Mouse (Mus musculus) urinary bladder, postnatal 14 days (tissue): Measurements from ENCODE around the gene Ank3.
"Not testable (repeated sequence)": the region's sequence is repeated elsewhere in the genome, so short reads cannot be mapped to it uniquely, and the experiment has no call there.

ENCODE experiments used
- DNase-seq: peaks from one replicate; pipeline ENCODE4 v3.0.0; 2021; ENCODE audit warnings: low spot score

The Ank3 gene

DNA sequence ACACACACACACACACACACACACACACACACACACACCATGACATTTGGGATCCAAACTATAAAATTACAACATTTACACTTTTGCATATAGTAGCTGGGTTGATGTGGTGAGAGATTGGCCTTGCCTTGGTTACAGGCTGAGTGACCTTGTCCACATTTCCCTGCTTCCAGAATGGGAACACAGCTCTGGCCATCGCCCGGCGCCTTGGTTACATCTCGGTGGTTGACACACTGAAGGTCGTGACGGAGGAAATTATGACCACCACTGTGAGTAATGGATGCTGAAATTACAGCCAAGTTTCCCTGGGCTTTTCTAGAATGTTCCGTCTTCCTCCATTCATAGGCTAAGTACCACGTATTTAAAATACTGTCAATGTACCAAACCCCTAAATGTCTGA lies 500.2 kb downstream of the Ank3 start:
- DNase-seq, result no peak

DNA sequence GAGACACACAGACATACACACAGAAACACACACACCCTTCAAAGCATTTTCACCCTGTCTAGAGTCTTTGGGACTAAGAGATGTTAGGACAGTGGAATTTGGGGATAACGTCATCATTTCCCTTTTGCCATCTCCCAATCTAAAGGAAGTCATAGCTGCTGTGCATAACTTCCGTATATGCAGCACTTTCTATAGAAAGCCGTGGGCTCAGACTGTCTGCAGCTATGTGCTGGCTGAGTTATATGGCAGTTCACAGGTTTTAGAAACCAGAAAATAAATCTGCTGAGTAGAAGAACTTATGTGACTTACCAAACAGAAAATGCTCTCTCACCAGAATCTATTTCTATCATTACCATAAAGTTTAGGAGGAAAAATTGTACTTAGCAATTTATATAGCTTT lies 501.2 kb downstream of the Ank3 start:
- no peak for DNase-seq

DNA sequence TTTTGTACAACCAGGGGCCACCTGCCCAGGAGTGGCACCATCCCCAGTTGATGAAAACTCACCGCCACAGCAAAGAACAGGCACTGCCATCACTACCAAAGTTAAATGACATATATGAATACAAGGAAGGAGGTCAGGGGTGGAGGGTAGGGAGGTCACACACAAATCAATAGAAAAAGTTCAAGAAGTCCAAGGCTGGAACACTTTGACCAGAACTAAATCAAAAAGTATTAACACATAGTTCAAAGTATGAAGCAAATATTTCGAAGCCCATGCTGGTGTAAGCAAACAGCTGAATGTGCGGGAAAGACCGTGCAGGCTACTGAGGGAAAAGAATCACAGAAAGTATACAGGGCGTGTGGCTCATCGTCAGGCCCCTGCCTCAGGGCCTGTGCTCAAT lies 503.5 kb downstream of the Ank3 start:
- DNase-seq, result no peak

DNA sequence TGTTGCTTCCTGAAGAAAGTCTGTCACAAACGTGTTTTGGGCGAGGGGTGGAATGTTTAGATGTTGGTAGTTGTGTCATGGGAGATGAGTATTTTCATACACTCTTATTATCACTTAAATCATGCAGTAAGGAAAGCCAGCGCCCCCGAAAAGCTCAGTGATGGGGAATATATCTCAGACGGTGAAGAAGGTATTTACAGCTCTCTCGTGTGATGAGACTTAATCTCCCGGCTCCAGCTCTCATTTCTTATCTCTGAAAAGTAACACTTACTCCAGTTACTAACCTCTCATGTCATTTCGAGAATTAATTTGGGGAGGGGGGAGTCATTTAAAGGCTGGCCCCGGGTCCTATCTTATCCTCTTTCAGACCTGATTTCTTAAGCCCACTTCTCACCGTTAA lies 505.7 kb downstream of the Ank3 start:
- no peak for DNase-seq

DNA sequence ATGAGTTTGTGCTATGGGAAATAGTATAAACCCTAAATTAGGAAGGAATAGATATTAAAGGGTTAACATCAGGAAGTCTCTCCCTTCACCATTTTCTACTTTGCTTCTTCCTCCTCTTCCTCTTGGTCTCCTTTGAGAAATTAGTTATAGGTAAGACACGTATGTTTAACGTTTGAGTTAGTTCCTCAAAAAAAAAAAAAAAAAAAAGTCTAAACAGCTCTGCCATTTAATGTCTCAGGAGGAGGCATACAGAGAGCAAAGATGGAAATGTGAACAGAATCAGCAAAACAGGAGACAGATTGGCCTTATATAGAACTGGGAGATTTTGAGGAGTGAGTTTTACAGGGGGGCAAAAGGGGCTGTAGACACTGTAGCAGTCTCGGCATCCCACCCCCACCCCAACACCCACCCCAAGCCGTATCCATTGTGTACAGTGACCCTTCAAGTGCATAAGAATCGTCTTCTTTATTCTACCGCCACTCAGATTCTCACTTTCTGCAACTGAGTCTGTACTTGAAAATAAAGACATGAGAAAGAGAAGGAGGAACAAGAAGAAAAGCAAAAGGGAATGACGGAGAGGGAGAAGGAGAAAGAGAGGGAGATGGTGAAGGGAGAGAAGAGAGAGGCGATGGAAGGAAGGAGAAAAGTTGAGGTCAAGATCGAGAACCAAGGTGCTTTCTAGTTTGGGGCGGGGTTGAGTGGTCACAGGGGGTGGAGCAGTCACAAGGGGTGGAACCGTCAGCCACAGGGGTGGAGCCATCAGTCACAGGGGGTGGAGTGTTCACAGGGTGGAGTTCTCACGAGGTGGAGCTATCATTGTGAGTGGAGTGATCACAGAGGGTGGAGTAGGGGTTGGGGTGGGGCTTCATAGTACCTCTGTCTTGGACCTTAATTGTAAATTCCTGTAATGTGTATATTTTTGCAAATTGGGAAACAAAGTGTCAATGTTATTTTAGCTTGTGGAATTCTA lies 509.5 kb downstream of the Ank3 start:
- no peak for DNase-seq

DNA sequence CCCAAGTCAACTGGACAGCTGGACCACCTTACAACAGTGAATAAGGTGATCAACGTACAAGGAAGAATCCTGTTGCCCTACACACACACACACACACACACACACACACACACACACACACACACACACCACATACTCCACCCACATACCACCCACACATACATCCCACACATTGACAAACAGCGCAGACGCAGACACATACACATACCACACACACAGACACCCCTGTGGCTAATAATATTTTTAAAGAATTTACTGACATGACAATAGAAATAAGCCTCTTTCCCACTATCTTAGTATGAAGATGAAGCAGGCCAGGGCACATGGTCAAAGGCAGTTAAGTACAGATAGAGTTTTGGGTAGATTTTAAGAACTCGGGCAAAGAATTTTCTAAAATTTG lies 511.3 kb downstream of the Ank3 start:
- no peak for DNase-seq

DNA sequence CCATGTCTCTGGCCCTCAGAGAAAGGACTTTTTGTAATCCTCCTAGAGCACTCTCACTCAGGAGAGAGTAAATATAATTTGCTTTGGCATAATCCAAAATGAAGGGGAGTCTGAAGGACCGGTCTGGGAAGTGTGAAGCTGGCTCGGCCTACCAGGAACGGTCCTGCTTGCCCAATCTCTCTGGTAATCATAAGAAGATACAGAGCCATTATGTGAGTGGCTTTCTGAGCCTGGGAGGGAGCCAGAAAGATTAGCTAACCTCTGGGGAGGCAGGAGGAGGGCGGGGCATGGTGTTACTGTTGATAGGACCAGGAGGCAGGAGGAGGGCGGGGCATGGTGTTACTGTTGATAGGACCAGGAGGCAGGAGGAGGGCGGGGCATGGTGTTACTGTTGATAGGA lies 511.7 kb downstream of the Ank3 start:
- DNase-seq, result peak; percentile 78

DNA sequence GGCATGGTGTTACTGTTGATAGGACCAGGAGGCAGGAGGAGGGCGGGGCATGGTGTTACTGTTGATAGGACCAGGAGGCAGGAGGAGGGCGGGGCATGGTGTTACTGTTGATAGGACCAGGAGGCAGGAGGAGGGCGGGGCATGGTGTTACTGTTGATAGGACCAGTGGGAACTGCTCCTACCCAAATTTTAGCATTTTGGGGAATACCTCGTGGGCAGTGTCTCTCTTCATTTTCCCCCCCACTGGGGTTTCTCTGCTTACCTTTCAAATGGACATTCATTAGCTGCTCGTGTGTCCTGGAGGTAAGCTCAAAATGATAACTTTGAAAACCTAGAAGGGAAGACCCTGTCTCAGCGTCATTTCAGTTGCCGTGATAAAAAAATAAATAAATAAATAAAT lies 512.2 kb downstream of the Ank3 start:
- DNase-seq, result not testable (repeated sequence)

DNA sequence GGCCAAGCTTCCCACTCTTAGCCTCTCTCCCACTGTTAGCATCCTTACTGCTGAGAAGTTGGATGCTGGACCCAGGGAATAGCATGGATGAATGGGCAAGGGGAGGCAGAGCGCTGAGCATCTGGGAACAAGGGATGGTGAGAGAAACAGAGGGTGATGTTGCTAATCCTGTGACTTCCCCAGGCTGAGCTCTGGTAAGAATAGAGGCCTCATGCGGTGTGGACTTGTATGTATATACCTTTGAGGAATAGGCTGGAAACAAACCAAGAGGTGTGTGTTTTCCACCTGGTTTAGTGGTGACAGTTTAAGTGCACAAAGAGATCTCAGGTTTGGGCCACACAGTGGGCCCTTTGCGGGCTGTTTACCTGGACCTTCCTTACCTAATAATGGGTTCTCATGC lies 517.0 kb downstream of the Ank3 start:
- DNase-seq, result no peak

DNA sequence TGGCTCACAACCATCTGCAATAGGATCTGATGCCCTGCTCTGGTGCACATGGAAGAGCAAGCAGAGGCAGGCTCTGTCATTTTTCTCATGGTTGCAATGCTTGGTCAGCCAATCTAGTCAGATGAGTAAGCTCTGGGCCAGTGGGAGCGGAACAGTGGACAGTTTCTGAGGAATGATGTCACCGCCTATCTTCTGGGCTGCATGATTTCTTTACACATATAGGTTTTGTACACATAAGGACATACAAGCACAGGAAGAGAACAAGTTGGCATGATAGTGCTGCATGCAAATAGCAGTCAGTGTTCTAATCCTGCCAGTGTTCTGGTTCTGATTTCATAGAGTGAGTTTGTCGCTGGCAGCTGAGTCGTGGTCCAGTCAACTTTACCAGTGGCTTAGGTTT lies 517.6 kb downstream of the Ank3 start:
- DNase-seq, result no peak

DNA sequence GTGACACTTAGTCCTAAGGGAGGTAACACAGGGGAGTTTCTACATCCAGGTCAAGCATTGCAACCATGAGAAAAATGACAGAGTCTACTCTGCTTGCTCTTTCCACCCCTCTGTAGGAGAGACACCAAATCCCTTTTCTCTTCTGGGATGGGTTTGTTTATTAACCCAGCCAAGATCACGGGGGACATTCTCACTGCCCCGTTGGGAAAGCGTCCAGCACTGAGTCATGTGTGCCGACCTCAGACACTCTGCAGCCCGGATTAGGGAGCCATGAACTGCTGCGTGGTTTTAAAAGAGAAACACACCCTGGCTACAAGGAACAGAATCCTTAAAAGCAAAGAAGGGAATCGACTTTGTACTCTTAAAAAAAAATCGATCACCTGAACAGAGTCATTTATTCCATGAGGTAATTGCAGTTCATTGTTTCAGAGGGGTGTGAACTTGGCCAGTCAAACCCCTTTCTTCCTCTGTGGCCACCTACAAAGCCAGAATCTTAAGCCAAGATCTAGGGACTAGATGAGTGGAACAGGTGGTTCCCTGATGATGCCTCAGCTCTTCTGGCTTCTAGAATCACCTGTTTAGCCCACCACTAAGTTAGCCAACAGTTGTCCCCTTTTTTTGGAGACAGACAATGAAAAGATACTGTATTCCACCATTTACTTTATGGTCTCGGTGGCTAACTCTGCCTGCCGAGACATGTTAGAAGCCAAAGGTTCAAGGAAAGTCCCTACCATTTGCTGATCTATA lies 518.3 kb downstream of the Ank3 start:
- peak; percentile 51 for DNase-seq

DNA sequence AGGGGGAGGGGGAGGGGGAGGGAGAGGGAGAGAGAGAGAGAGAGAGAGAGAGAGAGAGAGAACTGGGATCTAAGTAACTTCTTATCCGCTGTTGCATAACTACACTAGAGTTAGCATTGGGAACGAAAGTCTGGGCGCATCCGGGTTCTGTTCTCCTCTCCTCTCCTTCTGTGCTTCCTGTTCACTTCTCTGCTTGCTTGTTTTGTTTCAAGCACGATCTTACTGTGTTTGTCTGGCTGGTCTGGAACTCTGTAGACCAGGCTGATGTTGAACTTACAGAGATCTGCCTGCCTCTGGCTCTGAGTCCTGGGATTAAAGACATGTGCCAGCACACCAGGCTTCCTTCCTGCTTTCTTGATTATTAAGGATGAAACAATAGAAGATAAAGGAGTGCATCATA lies 519.1 kb downstream of the Ank3 start:
- no peak for DNase-seq

DNA sequence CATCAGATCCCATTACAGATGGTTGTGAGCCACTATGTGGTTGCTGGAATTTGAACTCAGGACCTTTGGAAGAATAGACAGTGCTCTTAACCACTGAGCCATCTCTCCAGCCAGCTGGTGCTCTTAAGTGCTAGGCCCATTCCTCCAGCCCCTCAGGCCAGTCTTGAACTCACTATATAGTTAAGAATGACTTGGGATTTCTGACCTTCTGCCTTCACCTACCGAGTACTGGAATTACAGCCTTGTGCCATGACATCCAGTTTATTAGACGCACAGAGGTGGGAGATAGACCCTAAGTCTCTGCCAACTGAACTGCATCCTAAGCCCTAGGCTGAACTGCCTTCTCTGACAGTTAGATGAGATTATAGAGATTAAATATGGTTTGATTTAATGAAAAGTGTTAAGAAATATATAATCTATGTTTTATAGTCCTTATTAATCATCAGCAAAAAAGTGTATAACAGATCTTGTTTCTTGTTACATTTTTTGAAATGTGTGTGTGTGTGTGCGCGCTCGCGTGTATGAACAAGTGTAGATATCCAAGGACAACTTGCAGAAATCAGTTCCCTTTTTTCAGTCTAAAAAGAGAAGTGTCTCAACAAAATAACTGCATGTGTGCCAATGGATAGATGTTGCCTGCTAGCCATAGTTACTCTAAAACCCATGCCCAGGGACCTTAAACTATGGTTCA lies 520.0 kb downstream of the Ank3 start:
- no peak for DNase-seq

DNA sequence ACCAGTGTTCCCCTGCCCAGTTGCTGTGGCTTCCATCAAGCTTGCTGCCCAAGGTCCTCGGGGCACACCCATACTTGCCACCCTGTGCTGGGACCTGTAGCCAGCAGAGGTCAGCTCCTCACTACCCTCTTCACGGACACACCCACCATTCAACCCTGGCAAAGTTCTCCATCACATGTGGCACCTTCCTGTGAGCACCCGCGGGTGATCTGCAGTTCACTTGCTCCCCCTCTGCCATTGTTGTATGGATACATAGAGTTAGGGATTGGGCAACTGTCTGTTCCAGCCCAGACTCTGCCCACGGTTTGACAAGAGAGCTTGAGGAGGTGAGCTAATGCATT lies 520.5 kb downstream of the Ank3 start:
- DNase-seq, result no peak

DNA sequence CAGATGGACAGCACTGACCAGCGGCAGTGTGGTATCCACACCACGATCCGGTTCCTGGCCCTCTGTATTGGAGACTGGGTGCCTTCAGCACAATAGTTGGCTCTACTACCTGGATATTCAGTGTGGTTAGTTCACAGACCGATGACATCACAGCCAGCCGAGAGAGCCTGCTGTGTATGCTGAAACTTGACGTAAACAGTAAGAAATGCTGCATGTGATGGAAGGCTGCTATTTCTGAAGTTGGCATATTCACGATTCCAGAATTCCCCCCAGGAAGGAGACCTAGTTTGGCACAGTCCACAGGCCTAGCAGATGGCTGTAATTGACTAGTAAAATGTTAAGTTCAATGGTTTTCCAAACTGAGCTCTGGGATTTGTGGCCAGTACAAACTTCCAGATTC lies 521.2 kb downstream of the Ank3 start:
- DNase-seq, result no peak

DNA sequence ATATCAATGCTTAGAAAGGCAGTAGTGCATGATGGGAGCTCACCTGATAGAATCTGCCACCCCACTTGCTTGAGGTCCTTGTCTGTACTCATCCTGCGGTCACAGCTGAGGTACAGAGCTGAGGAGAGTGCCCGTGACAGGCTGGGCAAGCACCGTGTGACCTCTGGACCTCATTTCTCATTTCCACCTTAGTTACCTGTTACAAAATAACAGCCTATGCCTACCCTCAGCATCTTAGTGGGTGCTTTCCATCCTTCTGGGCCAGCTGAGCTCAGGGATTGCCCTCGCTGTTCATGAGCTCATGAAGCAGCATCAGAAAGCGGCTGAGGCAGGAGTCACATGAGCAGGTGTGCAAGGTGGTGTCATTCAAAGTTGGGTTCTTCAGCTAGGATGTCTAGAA lies 523.5 kb downstream of the Ank3 start:
- DNase-seq, result no peak

DNA sequence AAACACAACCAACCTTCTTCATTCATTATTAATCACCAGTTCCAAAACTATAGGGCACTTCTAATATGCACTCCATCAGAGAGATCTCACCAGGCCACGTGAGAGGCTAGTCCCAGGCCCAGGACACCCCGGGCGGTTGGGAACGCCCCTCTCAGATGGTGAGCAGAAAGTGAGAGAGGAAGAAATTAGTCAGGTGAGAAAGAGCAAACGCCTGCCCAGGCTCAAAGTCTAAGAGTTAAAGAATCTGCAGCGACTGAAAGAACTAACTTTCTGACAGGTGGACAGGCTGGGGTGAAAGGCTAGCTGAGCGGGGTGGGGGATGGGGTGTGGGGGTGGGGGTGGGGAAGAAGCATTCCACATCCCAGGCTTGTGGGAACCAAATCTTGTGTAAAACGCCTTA lies 525.2 kb downstream of the Ank3 start:
- no peak for DNase-seq

DNA sequence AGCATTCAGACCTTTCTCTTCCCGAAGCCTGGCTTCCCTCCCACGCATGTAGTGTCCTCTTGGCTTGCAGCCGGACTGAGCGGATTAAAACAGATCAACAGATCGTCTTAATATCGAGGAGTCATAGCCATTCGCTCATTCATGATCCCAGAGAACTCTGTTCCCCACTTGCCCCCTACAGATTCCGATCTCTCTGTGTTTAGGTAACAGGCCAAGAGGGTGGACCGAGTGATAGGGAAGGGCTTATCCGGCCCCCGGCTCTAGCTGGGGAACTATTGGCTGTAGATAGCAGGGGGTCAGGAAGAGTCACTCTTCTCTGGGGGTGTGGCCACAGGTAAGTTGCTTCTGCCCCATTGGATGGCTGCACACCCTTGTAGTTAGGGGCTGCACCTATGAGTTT lies 525.7 kb downstream of the Ank3 start:
- peak; percentile 62 for DNase-seq

DNA sequence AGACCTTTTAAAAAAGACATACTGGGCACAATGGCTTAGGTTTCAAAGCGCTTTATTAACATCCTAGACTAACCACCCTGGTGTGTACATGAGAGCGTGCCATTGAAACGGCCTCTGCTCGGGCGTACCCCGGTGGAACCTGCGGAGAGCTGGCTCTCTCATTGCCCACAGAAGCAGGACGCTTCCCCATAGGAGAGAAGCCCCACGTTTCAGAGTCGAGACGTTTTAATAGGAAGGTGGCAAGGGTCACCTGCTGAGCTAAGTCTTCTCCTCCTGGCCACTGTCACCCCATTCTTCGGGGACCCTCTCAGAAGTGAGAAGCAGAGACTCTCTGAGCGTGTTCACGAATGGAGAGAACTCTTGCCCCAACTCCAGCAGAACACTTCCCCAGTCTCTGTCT lies 526.3 kb downstream of the Ank3 start:
- no peak for DNase-seq

DNA sequence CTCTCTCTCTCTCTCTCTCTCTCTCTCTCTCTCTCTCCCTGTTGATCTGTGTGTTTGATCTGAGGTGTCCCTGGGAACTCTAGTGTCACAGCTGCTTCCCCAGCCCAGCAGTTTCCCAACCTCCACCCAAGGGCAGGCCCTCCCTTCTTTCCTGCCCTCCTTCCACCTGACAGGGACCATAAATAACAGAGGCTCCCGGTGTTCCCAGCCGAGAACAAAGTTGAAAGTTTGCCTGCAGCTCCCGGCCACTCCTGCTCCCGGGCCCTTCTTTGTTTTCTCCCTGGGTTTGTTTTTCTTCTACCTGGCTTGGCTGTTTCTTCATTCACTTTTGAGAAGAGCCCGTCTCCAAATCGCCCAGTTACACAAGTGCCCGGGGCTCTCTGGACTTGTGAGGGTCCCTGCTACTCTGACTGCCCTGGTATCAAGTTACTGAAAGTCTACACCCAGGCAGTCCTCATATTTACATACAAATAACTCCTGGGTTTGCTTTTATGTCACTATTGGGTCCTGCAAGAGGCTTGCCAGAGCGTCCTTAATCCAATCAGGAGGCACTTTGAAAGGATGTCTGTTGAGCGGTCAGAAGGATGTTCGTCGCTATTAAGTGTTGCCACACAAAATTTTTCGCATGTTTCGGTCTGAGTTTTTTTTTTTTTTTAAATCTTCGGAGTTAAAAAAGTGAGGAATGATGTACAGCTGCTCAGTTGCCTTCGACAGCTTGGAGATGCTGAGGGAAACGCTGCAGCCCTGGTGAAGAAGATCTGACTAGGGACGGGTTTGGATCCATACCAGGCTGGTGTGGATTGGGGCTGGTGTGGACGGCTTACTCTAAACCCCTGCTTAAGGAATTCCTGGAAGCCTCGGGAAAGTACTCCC lies 526.9 kb downstream of the Ank3 start:
- DNase-seq, result peak; percentile 68

DNA sequence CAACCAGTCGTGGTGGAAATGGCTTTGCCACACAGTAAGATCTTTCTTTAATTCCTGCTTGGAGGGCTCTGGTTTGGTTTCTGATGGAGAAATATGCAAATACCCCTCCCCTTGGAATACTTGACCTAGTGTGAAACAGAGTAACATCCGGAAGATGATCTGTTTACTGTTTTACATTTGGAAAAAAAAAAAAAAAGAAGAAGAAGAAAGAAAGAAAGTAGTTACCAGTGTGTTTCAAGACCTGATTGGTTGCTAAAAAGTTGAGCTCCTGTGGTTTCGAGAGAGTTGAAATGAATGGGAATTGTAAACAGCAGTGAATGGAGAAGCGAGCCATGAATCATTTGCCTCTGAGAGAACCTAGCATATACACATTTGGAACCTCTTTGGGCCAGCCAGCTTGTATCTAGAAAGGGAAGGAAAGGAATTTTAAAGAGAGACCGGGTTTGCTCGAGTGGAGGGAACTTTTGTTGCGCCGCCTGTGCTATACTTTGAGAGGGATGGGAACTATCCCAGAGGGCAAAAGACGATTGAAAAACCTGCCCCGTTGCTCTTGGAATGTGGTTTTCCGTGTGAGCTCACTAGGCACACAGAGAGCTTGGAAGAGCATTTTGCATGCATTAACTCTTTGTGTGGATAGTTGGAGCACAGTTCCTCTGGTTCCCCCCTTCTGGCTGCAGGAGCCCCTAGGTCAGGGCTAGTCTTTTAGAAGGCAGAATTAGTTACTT lies 527.7 kb downstream of the Ank3 start:
- DNase-seq, result peak; percentile 44
